8 mouse cellular contexts compared by ENCODE assay signal in genomic region chr16:72215360-72216013, GRCm38 (mm10).
A peak's percentile ranks its signal among the peaks of the same experiment; 100 is the strongest.
DNase-seq lines count a peak whose midpoint lies in the region; ATAC-seq and TF ChIP-seq lines count a peak whose summit lies in the region.

No protein-coding gene starts in this region.

- no peaks in the 10 kb centered on the region for H3K27me3 ChIP-seq in MEL (ENCODE audit: control insufficient read depth in 1 of 2, insufficient read depth in 2 of 2, low read length in 2 of 2)
- no peaks in the 10 kb centered on the region for H3K27me3 ChIP-seq in hindbrain, embryonic 14.5 days (ENCODE audit: control insufficient read depth, insufficient read depth, low read length)

- H3K79me2 ChIP-seq in MEL (ENCODE audit: control insufficient read depth, insufficient read depth, low read length, poor library complexity) = no peaks in the 10 kb centered on the region

- ATAC-seq in hindbrain, embryonic 14.5 days (ENCODE audit: low FRiP score) = peak; percentile 40; the same call in 1 of the 2 replicates

- no peaks in the 10 kb centered on the region for H3K9me3 ChIP-seq in MEL (replicated peaks; ENCODE audit: insufficient read depth, low read length)
- H3K9me3 ChIP-seq in hindbrain, embryonic 14.5 days (ENCODE audit: control insufficient read depth, low read length) = no peaks in the 10 kb centered on the region

- no peaks in the 10 kb centered on the region for H3K36me3 ChIP-seq in MEL (ENCODE audit: control insufficient read depth in 1 of 2, insufficient read depth in 2 of 2, low read length in 2 of 2)
- H3K36me3 ChIP-seq in hindbrain, embryonic 14.5 days (replicated peaks; ENCODE audit: control insufficient read depth, insufficient read depth) = no peaks in the 10 kb centered on the region

- peak in 2 of 3 experiments; percentile 18 to 67; a peak in 3 of 6 replicates for TF ChIP-seq CTCF in MEL (IDR thresholded peaks at IDR 0.05 in 2 of 3, conservative IDR thresholded peaks at IDR 0.05 in 1 of 3; ENCODE audit: control insufficient read depth in 1 of 3, insufficient read depth in 1 of 3, low read depth in 2 of 3, low read length in 3 of 3, poor library complexity in 1 of 3, severe bottlenecking in 1 of 3)

- no peak for TF ChIP-seq EP300 in MEL (IDR thresholded peaks at IDR 0.05; ENCODE audit: low read depth in 1 of 2, low read length in 2 of 2)

- H3K4me1 ChIP-seq in MEL (ENCODE audit: control insufficient read depth in 1 of 2, insufficient read depth in 2 of 2, low read length in 2 of 2) = no peaks in the 10 kb centered on the region
- peaks cover 7% of the 10 kb centered on the region; the same call in 1 of the 2 replicates for H3K4me1 ChIP-seq in hindbrain, embryonic 14.5 days (replicated peaks; ENCODE audit: control insufficient read depth, insufficient read depth, low read length)

- no peak overlapping the region for H3K4me3 ChIP-seq in MEL (ENCODE audit: control insufficient read depth in 1 of 2, insufficient read depth in 1 of 2, low read depth in 2 of 2, low read length in 2 of 2)
- H3K4me3 ChIP-seq in hindbrain, embryonic 14.5 days (replicated peaks; ENCODE audit: low read length) = peak overlapping the region; percentile 18

- peak overlapping the region; percentile 52 for H3K4me2 ChIP-seq in hindbrain, embryonic 14.5 days (replicated peaks)

- no peak overlapping the region for H3K27ac ChIP-seq in MEL (ENCODE audit: control insufficient read depth, low read depth, low read length)
- H3K27ac ChIP-seq in hindbrain, embryonic 14.5 days = peak overlapping the region; percentile 73

- DNase-seq in MEL (ENCODE audit: low read depth, low spot score) = peak; percentile 37
- DNase-seq in adrenal gland, adult 8-10 months = peak; percentile 2
- peak; percentile 36 for DNase-seq in fibroblast of lung, adult 2 months (ENCODE audit: low read depth)
- DNase-seq in hindbrain, embryonic 14.5 days (ENCODE audit: low spot score) = peak; percentile 93
- peak; percentile 34 to 41 for DNase-seq in layer of hippocampus, postnatal 36 days
- DNase-seq in lung, postnatal 36 days = peak; percentile 55
- peak; percentile 87 for DNase-seq in right cerebral cortex, postnatal 4 days
- no peak for DNase-seq in spleen, postnatal 4 days (ENCODE audit: low spot score in 2 of 2)

- peak; percentile 64 for TF ChIP-seq RAD21 in MEL (IDR thresholded peaks at IDR 0.05; ENCODE audit: low read depth, low read length)

- WGBS in hindbrain, embryonic 14.5 days = 33% methylated on average over 15 of the region's 15 CpGs

- H3K9ac ChIP-seq in MEL (ENCODE audit: control insufficient read depth, low read depth, low read length, poor library complexity, severe bottlenecking) = no peak overlapping the region
- H3K9ac ChIP-seq in hindbrain, embryonic 14.5 days = peak overlapping the region; percentile 57

- TF ChIP-seq POLR2A in MEL (IDR thresholded peaks at IDR 0.05; ENCODE audit: control insufficient read depth in 1 of 2, insufficient read depth in 1 of 2, low read depth in 1 of 2, low read length in 2 of 2, poor library complexity in 1 of 2) = no peak

TF ChIP-seq in MEL, 35 proteins besides CTCF, POLR2A, EP300 and RAD21:
- TF ChIP-seq SMC3 (IDR thresholded peaks at IDR 0.05; ENCODE audit: low read depth, low read length) (peak; percentile 71), ZC3H11A (IDR thresholded peaks at IDR 0.05; ENCODE audit: low read depth, low read length) (peak; percentile 49; the same call in 1 of the 2 replicates), HCFC1 (IDR thresholded peaks at IDR 0.05; ENCODE audit: low read depth, low read length) (no peak)

Comparison
In these comparisons a context has a peak if more than half of its experiments do, and no peak if none do; other contexts are left out.
1. DNase-seq: peak in MEL (single experiment), adrenal gland, adult 8-10 months (single experiment), fibroblast of lung, adult 2 months (single experiment), hindbrain, embryonic 14.5 days (single experiment), layer of hippocampus, postnatal 36 days (2 of 2), lung, postnatal 36 days (single experiment) and right cerebral cortex, postnatal 4 days (single experiment); none in spleen, postnatal 4 days (0 of 2).